Mouse (Mus musculus) retina, postnatal 1 day (tissue): ENCODE data around the gene Gdf2.

ENCODE experiments used
- DNase-seq: peaks from one replicate; pipeline ENCODE4 v3.0.0-alpha.2; 2012

Gdf2 gene

DNA sequence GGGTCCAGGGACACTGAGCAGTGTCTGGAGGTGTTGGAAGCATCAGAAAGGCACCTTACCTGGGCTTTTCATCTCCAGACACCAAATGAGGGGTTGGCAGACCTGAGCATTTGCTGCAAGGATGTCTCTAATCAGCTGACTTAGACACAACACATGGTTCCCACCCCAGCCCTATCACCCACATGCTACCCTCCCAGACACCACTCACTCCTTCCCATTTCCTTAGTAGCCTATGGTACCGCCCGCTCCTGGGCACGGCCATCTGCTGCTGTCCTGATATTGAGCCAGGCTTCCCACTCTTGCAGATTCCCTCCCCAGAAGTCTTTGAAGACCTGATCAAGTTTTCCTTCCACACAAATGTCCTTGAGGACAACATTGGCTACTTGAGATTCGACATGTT lies 17.3 kb downstream of the Gdf2 start:
- DNase-seq: no peak

DNA sequence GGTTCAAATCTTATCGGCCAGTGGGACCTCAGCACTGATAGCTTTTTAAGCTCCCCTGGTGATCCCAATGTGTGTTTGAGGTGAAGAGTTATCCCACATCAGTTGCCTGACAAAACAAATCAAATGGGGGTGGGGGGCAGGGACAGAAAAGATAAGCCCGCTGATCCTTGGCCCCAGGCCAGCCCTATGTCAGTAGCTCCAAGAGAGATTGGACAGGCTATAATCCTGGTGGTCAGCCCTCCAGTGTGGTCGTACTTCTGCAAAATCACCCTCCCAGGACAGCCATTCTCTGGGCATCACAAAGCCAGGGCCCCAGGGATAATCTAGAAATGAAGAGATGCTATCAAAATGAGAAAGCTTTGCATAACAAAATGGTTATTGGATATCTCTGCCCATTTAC lies 18.0 kb downstream of the Gdf2 start:
- DNase-seq: peak; percentile 61

DNA sequence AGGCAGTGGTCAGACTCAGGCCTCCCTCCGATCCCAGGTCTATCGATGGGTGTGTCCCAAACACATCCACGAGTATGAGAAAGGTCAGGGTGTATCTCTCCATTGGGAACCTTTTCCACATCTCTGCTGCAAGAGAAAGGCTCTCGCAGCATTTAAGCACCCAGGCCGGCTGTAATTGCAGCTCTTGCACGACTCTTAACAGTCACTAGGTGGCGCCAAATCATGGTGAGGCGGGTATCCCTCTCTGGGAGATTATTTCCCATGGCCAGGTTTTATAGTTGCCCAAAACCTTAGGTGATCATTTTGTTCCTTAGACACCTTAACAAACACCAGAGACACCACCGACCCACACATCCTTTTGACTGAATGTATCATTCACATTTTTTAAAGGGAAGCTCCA lies 18.5 kb downstream of the Gdf2 start:
- peak; percentile 78 for DNase-seq

DNA sequence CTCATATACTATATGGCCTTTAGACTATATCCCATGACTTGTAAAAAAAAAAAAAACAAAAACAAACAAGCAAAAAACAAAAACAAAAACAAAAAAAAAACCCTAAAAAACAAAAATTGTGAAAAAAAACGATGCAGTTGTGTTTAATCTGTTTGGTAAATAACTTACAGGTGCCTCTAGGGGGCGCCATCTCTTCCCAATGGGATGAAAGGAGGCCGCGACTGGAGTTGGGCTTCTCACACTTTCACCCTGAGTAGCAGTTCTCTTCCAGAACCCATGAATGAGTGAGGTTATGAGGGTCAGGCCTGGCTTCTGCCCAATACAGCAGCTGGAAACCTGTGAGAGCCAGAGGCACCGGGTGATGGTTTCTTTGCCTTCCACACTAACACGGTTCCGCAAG lies 24.8 kb downstream of the Gdf2 start:
- peak; percentile 53 for DNase-seq

DNA sequence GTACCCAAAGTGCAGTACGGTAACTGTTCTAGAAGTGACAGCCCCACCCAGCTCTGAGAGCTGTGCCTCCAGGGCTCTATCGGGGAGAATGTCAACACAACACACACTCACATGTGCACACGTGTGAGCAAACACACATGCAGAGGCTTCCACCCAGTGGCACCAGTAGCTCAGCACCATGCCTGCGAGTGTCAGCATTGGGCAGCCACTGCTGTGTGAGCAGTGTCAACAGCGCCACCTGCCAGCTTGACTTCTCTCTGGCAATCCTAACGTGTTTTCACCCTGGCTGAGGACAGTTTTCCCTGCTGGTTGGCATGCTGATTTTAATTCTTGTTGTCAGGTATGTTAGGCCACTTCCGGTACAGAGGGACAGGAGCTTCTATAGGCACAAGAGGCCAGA lies 31.8 kb downstream of the Gdf2 start:
- peak; percentile 86 for DNase-seq

DNA sequence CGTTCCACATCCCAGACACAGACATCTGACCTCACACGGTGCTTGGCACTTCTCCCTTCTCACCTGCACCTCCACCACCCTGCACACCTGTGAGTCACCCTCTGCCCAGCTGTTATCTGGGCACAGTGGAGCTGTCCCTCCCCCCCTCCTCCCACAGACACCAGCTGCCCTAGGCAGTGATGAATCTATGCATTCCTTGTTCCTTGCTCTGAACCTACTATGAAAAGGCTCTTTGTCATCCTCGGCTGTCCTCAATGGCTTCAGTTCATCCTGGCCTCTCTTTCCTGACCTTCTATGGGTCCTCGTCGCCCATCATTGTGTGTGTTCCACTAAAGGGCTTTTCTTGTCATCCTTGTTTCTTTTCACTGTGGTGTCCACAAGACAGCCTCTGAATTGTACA lies 33.9 kb downstream of the Gdf2 start:
- peak; percentile 73 for DNase-seq

DNA sequence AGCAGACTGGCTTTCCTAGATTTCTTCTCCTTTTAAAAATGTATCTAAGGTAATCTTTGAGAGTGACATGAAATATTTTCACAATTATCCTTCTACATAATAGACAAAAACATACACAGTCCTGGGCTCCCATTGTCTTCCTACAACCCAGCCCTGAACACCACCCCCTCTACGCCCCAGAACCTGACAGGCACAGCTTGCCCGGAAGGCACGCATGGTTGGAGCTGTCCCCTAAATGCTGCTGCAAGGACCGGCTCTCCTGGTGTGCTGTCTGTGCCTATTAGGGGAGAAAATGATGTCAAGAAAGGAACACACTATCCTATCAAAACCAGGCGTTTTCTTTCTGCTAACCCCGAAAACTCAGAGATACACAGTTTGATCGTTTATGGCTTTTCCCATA lies 36.9 kb downstream of the Gdf2 start:
- DNase-seq: peak; percentile 81

DNA sequence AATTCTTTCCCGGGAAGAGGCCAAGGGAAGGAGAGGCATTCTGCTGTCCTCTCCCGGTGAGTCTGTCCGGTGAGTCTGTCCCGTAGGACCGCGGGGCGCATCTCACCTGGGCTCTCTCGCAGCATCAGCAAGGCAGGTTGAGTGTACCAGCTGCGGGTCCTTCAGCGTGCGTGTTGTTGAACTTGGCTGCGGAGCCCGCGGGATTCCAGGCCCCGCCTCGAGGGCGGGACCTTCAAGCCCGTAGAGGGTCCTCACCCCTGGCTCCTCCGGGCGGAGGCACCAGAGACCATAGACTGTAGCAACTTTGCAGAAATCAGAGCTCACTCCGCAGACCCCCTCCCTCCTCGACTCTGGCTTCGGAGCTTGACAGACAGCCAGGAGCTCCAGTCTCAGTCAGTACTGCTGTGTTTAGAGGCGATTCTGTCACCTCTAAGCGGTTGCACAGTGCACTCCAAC lies 37.8 kb downstream of the Gdf2 start, which contains the start of gene Zfp488:
Gene Zfp488, minus strand, starts transcription at position 161 of the 456 bp plus-strand sequence.
- peak; percentile 84 for DNase-seq

DNA sequence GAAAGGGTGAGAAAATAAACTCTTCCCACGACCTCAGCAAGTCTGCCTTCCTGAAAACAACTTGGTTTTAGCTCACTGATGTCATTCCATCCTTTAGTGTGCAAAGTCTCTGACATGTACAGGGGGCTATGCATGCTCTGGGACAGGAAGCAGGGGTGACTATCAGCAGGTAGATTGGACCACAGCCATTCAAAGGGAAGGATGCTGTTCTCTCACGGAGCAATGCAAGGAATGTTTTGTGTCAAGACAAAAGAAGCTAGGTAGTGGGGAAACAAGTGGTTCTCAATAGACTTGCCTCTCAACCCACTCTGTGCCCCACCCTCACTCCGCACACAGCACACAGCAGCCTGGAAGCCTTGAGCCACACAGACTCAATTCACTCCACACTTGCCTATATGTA lies 48.4 kb downstream of the Gdf2 start:
- DNase-seq: no peak

DNA sequence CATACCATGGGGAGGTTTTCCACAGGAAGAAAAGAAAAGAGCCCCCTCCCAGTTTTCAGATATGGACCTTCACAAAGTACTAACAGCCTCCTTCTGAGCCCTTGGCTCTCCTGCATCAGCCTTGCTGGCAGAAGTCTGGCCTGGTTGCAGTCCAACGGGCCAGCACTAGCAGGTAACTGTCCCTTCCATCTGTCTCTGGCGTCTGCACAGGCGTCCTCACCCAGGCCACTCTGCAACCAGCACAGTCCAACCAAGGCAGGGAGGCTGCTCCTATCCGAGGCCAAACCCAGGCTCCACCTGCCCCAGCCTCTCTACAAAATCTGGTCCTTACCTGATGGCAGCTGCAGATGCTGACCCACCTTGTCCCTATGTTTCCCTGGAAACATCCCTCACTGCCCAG lies 51.1 kb downstream of the Gdf2 start:
- DNase-seq: no peak

DNA sequence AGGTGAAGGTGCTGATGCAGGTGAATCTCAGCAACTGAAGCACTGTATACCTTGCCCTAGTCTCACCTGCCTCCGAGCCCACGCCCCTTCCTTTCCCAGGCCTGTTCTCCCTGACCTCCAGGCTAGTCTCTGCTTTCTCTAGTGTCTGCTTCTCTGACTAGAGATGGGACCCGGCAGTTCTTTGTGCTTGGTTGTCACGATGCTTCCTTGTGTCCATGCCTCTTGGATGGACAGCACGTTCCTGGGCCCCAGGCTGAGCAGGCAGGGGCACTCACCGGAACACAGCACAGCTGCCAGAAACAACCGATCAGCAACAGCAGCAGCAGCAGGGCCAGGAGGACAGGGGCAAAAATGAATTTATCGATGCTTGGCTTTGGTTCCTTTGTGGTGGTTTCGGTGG lies 52.2 kb downstream of the Gdf2 start:
- no peak for DNase-seq

DNA sequence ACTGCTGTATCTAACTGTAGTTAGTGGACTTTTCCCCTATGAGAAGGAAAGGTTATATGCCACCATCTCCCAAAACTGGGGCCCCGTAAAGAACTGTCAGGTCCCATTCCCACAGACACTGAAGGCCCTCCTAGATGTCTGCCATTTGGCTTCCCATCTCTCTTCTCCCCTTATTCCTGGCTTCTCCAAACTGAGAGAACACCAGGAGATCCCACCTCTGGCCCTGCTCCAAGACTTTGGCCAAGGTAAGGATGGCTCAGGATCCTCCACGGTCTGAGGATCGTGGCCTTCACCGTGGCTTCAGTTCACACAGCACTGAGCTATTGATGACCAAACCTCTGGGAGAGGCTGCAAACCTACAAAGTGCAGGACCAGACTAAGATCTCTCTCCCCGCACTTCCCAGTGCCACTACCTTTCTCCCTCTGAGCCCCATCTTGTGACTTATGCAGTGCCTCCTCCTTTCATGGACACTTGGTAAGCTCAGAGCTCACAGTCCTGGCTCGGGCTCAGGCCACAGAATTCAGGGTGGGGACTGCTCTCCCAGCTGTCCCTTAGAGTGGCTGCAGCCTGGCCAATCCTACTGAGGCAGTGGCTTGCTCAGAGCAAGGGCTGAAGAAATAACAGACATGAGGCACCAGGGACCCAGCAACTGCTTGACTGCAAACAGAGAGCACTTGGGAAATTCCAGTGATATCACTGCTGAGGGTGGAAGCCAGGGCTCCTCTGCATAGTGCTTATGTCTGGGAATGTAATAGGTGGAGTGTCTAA lies 52.9 kb downstream of the Gdf2 start:
- DNase-seq: no peak
